Mouse (Mus musculus) common myeloid progenitor, adult 5-6 weeks (primary cell): ENCODE results near the gene Hmga1. TPM values are rescaled to one million over a fixed set of nuclear protein-coding genes. Genes with fewer than 3 reads are reported as not detected.
A peak's percentile ranks its signal among the peaks of the same experiment; 100 is the strongest.

Experiments
- ATAC-seq: replicated peaks from 2 replicates; pipeline ENCODE4 v1.8.0; 2016; ENCODE audit warnings: low read depth, mild to moderate bottlenecking, moderate TSS enrichment, inconsistent platforms; ENCODE audit not compliant: poor library complexity, severe bottlenecking
- total RNA-seq: library from RNA; stranded (forward); fragments of 200-1000, 187-1606 nt; gene quantifications from 2 replicates; pipeline ENCODE4 v1.2.3, GENCODE M21; 2017

The Hmga1 gene
- 141 and 203 TPM in 2 replicates for total RNA-seq

DNA sequence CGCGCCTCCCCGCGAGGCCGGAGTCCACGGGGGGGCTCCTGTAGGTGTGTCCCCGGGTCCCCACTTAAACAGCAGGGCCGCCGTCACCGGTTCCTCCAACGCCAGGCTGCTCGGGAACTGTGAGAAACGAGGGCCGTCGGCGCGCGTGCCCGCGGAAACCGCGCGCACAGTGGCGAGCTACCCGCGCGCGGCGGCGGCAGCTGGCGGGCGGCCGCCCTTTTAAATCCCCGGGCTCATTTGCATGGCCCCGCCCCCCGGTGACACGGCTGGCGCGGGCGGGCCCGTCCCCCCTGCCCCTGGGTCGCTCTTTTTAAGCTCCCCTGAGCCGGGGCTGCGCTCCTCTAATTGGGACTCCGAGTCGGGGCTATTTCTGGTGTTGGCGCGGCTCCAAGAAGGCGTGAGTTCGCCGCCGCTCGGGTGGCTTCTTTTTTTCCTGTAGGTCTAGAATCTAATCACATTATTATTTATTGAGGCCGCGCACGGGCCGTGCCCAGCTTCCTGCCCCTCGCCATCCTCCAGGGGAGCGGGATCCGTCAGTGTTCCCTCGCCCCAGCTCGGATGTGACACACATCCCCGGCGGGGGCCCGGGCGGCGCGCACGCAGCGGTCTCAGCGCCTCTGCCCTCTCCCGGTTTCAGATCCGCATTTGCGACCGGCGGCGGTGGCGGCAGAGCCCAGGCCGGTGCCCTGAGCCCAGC is at the start of gene Hmga1:
Gene Hmga1, plus strand, starts transcription at position 183 of the 697 bp plus-strand sequence.
- ATAC-seq, result peak; percentile 24

DNA sequence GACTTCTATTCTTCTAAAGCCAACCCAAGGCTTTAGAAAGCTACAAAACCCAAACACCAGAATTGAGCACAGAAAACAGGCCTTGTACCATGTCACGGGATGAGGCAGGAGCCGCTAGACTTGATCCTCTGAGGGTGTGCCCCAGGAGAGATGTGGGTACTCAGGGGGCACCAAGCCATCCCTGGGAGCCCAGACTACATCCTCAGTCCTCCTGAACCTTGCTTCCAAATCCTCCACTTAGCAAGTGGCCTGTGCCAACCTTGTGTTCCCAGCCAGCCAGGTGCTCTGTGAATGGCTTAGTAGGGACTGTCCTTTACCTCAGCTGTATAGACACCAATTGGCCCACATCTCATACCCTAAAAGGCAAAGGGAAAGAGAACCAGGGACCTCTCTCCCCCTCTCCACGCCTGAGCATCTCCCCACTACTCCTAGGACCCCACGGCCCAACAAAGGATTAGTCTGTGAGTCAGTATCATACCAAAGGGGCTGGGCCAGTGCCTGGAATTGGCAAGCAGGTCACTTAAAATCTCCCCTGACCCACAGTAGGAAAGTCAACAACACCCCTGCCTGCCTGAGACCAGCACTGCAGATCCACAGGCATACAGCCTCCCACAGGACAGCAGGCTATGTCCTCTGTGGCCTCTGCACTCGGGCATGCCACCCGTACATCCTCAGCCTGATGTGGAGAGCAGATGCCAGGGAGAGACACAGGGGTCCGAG is 49.3 kb upstream of the Hmga1 start:
- ATAC-seq, result no peak

DNA sequence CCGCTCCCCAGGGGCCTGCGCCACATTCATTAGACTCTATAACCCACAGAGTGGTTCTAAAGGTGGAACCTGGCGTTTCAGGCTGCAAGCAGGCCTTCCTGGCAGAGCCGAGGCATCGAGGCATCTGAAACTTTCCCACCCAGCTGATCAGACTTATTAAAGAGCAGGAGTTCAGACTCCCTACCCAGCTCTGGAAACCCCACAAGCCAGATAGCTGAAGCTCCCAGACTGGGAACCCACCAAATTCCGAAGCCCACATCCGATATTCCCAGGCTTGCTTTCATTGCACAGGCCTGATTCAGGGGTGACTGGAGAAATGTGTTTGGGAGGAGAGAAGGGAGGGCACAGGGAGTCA is 48.7 kb upstream of the Hmga1 start:
- ATAC-seq, result no peak

DNA sequence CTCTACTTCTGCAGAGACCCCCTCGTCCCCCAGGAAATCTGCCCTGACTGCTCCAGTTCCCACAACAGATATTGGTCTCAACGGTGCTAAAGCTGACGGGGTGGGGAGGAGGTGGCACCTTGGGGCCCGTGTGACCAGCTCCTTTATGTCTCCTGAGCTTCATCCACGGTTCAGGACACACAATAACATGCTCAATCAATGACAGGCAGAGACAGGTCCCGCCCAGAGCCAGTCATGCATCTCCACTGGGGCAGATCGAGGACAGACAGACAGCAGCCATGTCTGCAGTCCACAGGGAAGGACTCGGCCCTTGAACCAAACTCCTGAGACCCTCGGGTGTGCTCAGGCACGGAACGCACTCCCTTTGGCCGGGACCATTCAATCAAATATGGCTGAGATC is 48.3 kb upstream of the Hmga1 start:
- no peak for ATAC-seq

DNA sequence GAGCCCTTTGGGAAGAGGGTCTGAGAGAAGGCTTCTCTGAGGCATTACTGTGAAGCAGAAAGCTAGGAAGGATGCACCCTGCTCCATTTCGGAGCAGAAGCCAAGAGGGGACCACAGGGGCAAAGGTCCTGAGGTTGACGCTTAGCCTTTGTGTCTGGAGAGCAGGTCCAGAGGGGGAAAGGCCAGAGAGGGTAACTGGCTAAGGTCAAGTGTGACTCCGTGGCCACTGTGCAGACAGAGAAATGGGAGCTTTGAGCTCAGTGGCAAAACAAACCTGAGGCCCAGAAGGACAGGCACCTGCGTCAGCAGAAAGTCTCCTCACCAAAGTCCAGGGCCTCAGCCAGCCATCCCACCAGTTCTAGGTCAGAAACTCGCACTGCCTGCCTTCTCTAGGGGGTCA is 47.8 kb upstream of the Hmga1 start:
- no peak for ATAC-seq

DNA sequence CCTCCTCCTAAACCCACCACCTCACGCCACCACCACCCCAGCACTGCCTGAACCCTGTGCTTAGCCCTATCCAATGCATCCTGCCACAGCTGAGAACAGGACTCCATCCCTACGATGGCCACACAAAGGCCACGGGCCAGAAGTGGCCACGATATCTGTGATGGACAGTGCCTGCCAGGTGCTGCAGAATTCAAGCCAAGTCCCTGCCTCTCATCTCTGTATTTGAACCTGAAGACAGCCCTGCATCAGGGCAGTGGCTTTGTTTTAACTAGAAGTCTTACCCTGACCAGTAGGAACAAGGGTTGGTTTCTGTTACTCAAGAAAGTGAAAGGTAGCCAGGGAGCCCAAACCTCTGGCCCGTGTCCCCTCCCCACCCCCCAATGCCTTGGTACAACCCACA is 47.2 kb upstream of the Hmga1 start:
- ATAC-seq, result no peak

DNA sequence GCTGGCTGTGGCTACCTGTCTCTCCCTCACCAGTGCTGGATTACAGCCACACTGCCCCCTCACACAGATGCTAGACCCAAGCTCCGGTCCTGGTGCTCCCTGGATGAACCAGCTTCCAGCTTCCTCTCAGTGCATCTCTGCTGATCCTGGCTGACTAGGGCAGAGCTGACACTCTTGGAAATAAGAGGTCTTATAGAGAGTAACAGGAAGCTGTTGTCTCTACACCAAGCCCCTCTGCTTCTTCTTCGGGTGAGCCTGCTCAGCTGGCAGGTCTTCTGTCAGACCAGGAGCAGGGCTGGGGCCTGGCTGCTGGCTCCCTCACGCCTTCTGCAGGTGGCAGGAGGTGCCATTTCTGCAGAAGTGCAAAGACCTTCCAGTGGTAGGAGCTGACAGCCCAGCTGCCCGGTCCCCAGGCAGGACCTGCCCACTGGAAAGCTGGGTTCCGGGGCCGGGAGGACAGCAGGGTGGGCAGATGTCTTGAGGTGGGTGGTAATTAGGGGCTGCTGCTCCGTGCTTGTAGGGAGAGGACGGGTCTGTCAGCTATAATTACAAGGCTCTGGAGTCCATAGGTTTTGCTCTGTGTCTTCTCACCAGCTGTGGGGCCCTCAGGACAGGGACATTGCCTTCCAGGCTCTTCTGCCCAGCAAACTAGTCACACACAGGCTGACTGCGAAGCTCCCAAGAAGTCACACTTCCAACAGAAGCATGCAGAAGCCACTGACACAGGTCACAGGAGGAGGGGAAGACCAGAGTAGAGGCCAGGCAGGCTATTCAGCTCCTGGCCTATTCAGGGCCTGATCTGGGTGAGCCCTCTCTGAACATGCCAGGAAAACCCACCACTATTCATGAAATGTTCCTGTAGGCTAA is 45.8 kb upstream of the Hmga1 start:
- ATAC-seq, result no peak

DNA sequence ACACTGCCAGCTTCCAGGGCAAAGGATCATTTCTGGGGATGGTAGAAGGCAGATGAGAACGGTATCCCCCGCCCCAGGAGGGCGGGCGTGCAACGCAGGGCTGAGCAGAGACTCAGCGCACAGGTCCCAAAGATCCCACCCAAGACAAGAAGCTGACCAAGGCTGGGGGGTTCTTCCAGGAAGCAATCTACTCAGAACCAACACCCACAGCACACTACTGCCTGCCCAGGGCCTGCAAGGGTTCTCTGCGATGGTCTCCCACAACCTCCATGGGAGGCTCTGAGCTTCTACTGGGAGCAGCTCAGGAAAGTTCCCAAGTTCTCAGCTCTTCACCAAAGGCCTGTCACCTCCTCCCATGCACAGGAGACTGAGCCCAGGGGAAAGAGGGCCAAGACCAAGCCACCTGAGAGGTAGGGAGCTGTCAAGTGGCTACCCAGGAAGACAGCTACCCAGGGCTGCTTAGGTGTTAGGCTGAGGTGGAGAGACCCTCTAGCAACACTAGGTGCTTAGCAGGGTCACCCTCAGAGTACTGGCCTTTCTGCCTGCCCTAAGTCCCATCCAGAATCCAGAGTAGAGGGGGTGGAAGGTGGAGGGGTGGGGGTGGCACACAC is 45.1 kb upstream of the Hmga1 start:
- ATAC-seq, result no peak

DNA sequence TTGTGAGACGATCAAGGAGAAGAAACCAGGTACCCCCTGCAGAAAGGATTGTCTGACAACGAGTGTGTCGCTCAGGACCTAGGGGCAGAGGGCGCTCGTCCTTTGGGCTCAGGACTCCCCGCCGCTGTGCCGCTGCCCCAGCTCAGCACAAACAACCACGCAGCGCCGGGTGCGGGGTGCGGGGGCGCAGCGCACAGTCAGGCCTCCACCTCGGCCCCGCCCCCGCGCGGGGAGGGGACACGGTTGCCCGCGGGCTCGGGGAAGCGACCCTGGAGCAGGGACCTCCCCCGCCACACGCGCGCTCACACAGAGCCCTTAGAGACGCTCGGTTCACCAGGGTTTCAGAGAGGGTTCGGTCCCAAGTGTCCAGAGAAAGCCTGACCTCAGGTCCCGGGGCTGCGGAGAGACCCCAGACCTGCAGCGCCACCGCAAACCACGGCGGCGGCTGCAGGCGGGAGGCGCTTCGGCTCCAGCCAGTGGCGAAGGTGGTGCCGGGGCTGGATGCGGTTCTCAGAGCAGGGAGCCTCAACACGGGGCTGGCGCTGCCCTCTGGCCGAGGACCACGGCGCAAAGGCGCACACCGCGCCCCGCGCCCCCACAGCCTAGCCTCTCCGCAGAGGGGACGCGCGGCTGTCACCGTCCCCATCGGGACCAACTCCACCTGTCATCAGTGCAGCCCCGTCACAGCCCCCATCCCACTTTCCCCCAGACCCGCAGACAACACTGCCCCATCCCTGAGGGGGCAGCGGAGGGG is 44.3 kb upstream of the Hmga1 start:
- 0 out of 2 replicates have a peak, but pooled peaks have one; percentile 30 for ATAC-seq

DNA sequence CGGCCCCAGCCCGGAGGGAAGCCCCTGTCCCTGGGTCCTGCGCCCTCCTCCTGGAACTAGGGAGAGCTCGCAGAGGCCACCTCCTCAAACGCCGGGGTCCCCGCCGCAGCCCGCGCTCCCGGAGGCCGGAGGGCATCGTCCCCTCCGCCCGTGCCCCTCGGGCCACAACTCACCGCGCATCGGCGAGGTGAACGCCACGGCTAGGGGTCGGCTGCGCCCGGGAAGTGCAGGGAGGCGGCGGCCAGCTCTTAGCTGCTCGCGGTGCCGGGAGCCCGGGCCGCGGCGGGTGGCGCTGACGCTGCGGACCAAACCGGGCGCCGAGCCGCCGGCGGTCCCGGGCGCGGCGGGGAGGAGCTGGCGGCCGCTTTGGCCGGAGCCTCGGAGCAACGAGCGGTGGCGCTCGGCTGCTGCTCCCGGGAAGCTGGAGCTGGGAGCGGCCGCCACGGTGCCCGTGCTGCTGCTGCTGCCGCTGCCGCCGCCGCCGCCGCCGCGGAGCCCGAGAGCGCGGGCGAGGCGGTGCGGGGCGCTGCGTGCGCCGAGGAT is 43.6 kb upstream of the Hmga1 start:
- ATAC-seq, result no peak

DNA sequence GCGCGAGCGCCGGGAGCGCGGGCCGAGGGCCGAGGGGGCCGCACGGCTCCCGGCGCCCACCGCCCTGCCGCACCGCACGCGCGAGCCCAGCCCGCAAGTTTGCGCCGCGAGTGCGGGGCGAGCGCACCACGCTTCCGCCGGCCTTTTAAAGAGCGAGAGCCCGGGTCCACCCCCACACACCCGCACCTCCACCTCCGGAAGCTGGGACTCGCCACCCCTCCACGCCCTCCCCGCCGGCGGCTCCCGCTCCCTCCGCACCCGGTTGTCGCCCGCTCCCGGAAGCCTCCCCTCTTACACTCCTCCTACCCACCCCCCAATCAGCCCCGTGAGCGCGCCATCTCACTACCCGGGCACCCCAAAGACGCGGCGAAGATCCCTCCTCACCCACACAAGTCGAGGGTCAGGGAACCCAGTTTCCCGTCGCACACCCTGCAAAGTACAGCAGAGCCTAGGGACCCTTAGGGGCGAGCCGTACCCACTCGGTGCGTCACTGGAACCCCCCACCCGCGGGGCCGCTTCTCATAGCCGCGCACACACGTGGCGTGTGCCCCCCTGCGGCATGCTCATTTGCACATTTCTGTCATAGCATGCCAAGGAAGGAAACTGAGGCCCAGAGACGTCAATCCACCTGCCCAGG is 42.9 kb upstream of the Hmga1 start:
- ATAC-seq, result peak; percentile 36; the same call in 1 of the 2 replicates

DNA sequence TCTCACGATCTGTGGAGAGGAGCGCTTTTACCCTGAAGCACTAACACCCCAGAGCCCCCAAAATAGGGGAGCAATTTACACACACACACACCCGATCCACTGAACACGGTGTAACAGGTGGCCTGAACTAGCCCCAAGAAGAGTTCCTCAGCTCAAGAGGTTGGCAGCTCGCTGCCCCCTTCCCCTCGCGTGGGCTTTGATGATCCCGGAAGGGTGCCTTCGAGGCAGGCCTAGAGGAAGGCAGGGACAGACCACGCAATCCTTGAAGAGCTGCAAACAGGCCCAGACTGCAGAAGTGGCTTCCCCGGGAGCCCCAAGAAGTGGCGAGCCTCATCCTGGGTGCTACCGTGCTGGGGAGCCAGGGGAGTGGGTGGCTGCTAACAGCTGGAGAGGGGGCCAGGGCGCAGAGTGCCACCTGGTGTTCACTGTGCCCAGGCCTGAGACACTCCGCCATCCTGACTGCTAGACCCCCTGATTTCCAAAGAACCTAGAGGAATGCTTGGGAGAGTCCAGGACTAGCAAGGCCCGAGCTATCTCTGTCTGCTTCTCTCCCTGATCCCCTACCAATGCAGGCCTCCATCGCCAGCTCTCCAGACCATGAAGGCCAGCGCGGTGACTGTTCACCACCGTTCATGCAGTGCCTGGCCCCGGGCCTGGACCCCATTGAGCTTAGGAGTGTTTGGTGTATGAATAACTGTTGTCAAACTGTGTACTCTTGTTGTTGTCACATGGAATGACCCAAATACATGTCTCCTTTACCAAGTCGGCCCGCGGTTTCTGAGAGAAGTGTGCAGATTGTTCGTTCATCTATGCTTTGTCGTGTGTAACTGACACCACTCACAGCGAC is 42.2 kb upstream of the Hmga1 start:
- ATAC-seq, result no peak

DNA sequence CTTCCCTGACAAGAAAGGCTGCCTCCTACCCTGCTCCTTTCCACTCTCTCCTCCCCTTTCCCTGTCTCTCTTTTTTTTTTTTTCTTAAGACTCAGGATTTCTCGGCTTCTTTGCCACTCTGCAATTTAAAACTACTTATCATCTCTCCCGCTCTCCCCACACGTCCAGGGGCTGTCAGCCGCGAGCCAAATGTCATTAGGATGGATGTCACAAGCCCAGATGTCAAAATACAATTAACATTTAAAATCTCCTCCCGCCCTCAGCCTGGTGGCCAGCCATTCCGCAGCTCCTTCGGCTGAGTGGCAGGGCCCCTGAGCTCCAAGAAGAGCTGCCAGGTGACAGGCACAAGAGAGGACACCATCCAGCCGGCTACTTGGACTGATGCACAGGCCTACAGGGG is 38.0 kb upstream of the Hmga1 start:
- ATAC-seq, result no peak

DNA sequence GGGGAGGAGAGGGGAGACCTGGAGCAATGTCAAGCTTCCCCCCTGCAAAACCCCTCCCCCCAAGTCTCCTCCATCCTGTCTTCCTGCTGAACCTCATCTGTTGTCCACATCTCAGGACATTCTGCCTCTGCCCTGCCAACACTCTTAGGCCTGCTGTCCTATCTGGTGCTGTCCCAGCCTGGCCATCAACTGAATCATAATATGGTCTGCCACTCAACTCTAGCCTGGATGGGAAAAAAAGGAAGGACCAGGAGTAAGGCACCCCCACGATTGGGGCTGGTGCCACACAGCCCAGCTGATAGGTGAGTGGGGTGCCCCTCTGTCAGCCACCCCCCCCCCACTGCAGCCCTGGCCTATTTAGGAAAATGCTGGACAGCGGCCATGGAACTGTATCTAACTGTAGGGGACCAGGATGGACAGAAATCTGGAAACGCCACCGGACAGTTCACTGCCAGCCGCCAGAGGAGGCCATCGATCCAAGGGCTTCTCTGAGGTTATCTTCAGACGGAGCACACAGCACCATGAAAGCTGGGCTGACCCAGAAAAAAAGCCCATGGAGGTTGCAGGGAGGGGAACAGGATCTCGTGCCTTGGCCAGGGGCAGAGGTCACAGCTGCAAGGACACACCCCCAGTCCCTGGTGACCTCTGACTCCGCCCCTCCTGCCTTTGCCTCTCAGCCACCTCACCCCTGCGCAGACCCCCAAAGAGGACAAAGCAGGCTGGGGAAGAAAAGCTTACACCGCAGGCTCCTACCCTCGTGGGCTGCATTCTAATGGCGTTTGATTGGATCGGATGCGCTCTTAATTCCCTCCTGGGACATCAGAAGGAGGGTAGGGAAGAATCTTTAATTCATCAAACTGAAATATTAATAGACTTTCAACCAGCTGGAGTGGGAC is 37.3 kb upstream of the Hmga1 start:
- no peak for ATAC-seq

DNA sequence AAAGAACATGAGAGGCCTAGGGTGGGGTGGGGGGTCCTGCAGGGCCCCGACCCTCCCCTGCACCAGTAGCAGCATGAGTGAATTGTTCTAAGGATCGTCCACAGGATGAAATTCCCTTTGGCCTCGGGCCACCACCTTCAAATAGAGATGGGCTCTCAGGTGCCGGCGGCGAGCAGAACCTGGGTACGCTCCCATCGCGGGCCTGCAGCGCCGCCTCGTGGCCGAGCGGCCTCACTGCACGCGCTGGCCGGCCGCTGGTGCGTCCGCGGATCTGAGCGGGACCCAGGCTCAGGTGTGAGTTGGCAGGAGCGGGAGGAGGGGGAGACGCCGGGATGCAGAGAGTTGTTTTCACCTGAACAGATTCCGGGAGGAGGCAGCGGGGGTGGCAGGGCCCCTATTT is 35.7 kb upstream of the Hmga1 start:
- peak; percentile 70 for ATAC-seq

DNA sequence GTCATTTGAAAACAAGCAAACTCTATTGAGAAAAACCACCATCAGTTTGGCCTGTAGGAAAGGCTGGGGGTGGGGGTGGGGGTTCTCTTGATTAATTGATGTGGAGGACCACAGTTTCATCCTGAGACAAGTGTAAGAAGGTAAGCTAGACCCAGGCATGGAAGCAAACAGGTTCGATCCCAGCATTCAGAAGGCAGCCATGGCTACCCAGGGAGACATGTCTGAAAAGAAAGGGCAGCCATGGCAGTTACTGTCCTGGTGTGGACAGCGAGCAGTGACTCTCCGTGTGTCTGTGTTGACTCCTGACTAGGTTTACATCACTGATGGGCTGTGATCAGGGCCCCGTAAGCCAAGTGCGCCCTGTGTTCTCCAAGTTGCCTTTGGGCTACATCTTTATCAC is 35.0 kb upstream of the Hmga1 start, which contains the start of gene Grm4:
Gene Grm4, minus strand, starts transcription at position 101 of the 400 bp plus-strand sequence.
- no peak for ATAC-seq

DNA sequence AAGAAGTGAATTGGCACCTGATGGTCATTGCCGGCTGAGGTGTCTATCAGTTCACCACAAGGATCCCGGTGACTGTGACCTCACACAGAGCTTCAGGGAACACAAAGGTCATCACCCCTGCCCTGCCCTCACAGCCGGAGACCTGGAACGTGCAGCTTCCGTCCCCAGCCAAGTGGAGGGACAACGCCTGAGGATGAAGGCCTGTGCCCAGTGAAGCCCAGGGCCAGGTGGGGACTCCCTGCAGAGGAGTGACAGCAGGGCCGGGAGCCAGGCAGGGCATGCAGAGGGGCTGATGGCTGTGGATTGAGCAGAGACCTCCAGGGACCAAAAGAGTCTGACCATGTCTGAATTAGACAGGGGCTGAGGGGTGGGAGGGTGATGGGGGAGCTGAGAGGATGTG is 33.2 kb upstream of the Hmga1 start:
- ATAC-seq, result no peak
